Mouse (Mus musculus): ENCODE results near the gene Lamc3.
"Not testable (repeated sequence)": the region's sequence is repeated elsewhere in the genome, so short reads cannot be mapped to it uniquely, and the experiment has no call there.

Gene Lamc3

DNA sequence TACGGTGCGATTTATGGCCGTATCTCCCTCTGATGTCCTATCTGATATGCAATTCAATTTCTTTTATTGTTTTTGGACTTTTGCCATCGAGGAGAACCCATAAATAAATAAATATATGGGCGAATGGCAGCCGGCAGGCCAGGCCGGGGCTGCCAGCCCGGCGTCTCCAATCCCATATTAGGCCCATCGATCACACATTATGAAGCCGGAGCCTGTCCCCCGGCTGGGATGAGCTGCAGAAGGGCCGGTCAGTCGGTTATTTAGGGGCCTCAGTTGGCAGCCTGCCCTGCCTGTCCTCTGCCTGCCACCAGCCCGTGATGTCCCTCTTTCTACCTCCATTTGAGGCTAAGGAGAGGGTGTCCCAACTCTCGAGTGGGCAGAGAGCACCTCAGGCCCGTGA lies 8.5 kb upstream of the Lamc3 start:
- DNase-seq: no peak

DNA sequence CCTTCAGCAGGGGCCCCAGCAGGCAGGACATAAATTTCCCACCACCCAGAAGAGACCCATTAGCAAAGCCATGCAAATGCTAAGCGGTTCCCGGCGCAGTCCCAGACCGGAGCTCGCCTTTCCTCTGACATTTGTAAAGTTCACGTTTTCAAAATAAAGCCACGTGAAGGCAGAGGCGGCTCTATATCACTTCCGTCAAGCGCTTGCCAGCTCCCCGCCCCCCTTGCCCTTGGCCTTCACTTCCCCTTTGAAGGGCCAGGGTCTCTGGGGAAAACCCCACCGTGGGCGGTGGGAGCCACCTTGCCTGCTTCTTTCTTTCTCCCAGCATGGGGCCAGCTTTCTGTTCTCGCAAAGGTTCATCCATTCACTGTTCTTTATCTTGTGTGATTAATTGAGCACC lies 6.2 kb upstream of the Lamc3 start:
- no peak for DNase-seq

DNA sequence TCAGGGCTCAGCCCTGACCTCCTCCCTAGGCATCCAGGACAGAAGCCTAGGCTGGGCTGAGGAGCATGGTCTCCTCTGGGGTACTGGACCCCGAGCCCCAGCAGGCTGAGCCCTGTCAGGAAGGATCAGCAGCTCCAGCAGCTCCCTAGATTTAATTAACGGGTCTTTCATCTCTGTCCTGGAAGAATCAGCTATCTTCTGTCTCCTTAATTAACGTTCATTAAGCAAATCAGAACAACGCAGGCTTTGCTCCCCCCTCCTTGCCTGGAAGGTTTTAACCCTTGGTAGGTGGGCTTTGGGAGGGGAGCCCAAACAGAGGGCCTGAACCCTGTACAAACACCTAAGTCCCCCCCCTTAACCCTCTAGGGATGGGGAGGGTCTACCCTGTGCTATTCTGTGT lies 4.0 kb upstream of the Lamc3 start:
- DNase-seq: no peak

DNA sequence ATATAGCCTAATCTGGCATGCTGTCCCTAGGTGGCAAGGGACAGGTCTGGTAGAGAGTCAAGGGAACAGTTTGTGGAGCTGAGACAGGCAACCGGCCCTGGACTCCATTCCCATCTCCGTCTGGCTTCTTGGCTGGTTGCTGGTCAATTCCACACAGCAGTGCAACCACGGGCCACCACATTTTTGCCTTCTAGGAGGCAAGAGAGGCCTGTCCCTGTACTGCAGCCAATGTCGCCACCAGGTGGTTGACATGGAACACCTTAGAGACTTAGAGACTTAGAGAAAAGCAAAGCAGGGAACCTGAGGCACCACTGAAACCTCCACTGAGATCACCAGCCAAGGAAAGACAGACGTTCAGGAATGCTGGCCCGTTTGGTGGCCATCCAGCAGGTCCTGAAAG lies 2.3 kb upstream of the Lamc3 start:
- peak; percentile 58 for DNase-seq

DNA sequence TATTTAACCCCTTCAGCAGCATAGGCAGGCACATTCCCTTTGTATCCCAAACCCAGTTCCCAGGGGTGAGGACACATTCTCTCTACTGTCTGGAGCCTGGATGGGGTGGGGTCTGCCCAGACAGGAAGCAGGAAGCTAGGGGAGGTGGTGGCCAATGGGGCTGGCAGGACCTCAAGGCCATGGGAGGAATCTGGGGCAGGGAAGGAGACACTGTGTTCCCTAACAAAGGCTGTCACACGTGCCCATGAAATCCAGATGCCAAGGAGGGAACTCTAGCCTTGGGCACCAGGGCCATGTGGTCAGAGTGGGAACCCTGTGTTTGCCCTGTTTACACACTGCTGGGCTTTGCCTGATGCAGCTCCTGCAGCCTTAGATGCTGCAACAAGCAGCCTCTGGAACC lies 1.8 kb downstream of the Lamc3 start:
- no peak for DNase-seq

DNA sequence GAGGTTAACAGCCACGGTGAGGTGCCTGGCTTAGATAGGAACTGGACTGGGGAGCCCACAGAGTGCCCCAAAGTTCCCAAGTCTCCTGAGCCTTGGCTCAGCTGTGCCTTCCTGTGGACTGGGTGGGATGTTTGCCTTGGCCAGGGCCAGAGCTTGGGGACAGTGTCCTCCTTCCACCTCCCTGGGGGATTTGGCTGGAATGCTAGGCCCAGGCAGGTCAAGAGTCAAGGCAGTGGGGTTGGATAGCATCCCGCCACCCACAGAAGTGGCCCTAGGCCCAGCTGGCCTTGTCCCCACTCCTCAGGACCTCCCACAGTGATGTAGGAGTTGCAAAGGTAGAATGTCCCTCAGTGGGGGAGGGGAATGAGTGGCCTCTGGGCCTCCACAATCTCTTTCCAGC lies 4.1 kb downstream of the Lamc3 start:
- peak; percentile 73 for DNase-seq

DNA sequence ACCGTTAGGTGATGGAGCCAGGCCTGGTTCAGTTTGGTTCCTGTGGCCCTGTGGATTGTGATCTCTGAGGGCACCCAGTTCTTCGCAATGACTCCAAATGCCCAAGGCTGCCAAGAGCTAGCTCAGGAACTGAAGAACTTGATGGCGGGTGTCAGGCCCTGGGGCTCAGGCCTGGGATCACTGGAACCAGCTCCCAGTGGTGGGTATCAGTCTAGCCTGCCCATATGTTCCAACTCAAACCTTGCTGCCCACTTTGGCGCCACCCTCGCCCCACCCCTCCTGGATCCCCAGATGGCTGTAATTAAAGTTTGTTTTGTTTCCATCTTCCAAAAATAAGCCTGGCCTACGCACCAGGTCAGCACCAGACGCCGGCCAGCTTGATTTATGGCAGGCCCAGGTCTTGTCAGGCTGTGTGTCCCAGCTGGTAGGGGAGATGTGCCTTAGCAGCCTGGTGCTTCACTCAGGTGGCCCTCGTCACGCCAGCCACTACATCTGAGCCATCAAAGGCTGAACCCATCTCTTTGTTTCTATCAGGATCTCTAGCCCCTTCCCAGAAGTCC lies 6.1 kb downstream of the Lamc3 start:
- DNase-seq: no peak

DNA sequence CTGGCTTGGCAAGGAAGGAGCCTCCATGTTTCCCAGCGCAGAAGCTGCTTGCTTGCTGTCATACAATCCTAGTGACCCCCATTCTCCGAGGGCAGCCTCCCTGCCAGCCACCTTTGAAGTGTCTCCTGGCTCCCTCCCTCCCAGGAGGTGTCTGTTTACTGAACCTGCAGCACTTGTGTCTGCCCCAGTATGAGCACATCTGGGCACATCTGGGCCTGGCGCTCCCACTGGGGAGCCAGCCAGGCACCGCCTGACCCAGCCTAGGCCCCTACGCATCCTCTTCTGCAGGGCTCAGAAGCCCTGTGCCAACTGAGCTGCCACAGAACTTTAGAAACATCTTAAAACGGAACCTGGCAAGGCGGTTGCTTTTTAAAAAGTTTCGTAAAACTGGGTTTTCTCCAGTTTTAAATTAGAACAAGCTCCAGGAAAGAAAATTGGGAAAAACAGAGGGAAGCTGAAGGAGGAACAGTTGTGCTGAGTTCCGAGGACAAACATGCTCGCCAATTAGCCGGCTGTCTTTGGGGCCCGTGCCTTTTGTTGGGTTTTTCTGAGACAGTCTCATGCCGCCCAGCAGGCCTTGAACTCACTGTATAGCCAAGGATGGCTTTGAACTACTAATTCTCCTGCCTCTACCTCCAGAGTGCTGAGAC lies 7.3 kb downstream of the Lamc3 start:
- DNase-seq: no peak

DNA sequence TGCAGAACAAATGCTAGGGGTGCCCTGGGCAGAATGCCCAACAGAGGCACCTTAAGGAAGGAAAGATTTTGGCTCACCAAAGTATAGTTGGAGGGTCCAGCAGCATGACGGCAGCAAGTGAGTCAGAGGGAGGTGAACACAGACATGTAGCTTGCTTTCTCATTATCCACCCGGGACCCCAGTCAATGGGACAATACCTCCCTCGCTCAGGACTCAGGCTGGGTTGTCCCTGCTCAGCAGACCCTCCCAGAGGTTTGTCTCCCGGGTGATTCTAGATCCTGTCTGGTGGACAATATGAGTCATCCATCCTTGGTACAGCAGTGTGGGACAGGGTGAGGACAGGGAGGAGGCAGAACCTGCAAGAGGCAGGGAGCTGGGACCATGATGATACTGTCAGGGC lies 13.8 kb downstream of the Lamc3 start:
- DNase-seq: no peak

DNA sequence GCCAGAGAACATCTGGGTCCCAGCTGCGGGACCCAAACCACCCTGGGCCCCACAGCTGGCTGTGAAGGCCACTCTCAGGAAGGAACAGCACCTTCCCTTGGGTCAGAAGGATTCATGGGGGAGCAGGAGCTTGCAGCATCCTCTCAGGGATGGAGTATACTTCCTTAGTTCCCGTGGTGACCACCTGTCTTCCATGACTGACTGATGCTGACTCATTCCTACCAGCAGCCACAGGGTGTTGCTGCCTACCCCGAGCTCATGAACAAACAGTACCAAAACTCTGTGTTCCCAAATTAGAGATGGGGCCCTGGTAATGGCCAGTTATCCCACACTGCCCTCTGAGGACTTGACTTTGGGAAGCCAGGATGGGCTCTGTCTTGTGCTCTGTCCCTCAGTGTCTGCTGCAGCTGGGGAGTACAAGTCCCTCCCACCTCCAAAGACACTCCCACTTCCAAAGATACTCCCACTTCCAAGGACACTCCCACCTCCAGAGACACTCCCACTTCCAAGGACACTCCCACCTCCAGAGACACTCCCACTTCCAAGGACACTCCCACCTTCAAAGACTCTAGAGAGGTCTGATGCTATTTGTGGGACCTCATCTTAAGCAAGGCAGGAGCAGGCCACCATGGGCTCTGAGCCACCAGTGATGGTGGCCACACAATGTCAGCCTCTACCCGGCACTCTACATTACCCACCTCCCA lies 14.7 kb downstream of the Lamc3 start:
- DNase-seq: no peak

DNA sequence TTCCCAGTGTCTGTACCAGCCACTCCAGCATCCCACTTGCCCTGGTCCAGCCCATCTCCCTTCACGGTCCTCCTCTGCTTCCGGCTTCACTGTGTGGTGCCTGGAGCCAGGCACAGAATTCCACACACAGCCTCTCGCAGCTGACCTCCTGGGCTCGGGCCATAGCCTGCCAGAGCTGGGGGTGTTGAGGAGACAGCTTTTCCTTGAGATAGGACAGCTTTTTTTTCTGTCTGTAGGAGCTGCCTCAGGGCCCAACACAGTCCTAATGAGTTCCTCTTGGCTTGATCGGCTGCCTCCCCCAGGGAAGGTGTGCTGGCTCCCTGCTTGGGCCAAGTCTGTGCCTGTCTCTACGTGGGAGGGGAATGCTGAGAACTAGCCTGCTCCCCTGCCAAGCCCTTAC lies 17.0 kb downstream of the Lamc3 start:
- peak; percentile 36 for DNase-seq

DNA sequence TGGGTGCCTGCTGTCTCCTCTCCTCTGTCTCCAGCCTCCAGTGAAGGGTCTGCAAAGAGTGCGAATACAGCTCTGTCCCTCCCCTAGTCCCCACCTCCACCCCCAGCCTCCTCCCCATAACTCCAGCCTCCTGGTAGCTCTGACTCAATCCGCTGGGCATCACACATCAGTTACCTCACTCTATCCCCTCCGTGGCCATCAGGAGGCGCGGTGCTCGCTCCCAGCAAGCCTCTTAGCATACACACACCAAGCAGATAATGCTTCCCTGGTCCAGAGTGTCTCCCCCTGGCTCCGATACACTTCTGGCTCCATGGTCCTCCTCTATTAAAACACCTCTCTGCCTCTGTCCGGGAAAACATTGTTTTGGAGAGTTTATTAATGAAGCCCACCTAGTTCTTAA lies 17.5 kb downstream of the Lamc3 start:
- DNase-seq: no peak

DNA sequence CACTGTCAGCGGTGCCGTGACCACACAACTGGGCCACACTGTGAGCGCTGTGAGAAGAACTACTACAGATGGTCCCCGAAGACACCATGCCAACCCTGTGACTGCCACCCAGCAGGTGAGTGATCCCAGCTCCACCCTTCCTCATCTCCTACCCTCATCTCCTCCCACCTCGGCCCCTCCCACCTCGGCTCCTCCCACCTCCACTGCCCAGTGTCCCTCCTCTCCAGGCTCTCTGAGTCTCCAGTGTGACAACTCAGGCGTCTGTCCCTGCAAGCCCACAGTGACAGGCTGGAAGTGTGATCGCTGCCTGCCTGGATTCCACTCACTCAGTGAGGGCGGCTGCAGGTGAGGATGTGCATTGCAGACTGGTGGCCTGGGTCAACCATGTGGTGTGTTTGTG lies 18.6 kb downstream of the Lamc3 start:
- DNase-seq: no peak

DNA sequence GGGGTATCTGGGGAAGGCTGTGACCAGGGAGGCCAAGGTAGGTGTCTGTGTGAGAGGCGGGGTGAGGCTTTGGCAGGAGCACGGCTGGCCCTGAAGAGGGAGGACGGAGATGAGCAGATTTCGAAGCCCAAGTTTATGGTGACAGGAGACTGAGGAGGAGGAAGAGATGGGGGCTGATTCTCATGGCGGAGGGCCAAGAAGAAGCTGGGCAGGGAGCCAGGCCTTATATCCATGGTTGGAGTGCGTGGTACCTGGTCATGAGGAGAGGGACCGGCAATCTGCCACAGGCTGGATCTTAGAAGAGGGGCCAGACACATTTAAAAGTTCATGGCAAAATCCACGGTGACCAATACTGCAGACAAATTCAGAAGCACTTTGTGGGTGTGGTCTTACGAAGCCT lies 19.3 kb downstream of the Lamc3 start:
- no peak for DNase-seq

DNA sequence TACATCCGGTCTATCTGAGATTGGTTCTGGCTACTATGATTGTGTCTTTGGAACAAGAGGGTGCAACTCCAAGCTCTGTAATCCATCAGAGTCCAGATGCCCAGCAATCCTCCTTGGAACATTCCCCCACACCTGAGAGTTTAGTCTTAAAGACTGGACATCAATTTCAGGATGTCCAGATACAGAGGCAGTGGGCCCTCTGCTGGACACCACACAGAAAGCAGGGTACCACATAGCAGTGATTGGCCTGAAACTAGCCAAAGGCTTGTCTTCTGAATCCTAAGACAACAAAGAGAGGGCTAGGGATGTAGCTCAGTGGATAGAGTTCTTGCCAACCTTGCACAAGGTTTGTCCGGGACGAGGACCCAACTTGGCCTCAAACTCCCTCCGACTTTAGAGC lies 25.5 kb downstream of the Lamc3 start:
- DNase-seq: peak; percentile 31

DNA sequence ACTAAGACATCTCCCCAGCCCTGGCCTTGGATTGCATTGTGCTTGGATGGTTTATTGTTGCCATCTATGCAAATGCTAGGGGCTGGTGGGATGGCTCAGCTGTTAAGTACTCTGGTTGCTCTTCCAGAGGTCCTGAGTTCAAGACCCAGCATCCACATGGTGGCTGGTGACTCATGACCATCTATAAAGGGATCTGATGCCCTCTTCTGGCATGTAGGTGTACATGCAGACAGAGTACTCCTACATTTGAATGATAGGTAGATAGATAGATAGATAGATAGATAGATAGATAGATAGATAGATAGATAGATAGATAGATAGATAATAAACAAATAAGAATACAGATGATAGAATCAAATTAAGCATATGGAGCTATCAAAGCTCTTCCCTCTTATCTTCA lies 27.1 kb downstream of the Lamc3 start:
- DNase-seq: not testable (repeated sequence)

DNA sequence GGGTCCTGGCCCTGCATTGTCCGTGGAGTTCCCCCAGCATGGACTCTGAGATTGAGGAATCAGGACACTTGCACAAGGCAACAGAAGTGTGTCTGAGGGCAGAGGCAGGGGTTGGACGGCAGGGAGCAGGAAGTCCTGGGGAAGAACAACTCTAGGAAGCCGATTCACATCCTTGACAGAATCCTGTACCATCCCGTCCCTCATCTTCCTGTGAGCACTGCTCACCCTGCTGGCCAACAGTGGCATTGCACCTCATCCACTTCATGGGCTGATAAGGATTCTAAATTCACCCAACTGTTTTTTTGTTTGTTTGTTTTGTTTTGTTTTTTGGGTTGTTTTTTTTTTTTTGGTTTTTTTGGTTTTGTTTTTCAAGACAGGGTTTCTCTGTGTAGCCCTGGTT lies 28.0 kb downstream of the Lamc3 start:
- DNase-seq: peak; percentile 82

DNA sequence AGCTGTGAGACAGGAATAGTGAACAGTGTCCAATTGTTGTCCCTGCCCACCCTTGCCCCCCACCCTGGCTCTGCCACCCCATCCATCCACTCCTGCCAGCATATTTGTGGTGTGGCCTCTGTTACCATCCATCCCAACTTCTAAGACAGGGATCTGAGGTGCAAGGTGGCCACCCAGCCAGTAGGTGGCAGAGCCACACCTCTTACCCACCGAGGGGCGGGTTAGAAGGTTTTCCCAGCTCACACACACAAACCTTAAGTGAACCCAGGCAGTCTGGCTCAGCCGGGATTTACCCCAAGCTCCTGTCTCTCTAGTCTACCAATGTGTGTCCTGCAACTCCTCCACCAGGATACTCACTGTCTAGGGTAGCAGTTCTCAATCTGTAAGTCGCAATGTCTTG lies 30.5 kb downstream of the Lamc3 start:
- DNase-seq: peak; percentile 65

DNA sequence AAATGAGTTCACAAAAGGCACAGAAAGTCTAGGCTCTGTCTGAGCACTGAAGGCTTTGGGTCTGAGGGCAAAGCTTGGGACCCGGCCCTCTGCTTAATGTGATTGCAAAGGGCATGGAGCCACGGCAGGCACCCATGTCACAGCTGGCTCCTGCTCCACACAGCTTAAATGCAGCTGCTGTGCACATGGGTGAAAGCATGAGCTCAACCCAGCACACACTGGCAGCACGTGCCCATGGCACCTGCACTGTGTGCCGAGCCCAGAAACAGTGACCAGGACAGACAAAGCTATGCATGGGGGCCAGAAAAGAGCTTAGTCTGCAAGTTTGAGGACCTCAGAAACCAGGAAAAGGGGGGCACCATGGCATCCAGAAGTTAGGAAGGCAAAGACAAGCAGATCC lies 36.6 kb downstream of the Lamc3 start:
- no peak for DNase-seq

DNA sequence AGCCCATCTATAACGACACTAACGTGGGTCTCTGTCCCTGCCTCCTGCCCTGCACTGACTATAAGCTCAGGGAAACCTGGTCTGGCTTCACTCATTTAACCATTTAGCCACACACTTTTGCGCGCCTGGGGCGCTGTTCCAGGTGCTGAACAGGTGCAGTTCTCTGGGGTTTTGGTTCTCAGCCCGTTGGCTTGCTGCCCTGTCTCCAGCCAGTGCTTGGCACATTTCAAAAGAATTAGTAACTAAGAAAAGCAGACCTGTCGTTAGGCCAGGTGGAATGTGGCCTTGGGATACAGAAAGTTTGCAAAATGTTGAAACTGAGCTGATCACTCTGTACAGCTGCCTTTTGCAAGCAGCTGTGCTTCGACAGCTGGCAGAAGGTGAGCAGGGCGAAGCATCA lies 37.7 kb downstream of the Lamc3 start:
- DNase-seq: peak; percentile 93

DNA sequence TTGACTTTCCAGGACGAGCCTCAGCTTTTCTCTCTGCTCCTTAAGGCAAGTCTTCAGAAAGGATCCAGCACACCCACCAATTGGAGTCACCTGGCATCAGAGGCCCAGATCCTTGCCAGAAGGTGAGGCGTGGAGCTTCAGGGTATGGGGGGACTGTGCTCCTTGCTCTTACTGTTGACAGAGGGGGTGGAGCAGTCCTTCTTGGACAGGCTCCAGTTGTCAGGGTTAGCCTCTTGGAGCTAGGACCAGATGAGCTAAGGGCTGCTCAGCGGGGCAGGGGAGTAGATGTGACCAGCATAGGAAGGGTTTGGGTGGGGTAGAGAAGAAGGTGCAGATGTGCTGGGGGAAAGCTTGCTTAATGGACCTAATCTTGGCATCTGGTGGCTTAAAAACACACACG lies 38.8 kb downstream of the Lamc3 start:
- DNase-seq: peak; percentile 43

DNA sequence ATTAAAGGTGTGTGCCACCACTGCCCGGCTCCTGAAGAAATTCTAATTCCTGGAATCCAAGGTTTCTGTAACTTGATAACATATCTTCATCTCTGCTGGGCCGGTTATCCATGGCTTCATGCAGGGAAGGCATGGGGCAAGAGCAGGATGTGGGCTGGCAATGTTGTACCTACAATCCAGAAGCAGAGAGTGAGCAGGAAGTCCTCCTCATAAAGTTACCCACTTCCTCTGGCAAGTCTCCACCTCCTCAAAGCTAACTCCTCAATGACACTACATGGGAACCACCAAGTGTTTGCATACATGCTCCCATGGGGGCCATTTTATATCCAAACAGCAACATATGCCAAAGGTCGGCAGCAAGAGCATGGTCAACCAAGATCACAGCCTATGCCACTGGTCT lies 42.6 kb downstream of the Lamc3 start:
- DNase-seq: no peak

DNA sequence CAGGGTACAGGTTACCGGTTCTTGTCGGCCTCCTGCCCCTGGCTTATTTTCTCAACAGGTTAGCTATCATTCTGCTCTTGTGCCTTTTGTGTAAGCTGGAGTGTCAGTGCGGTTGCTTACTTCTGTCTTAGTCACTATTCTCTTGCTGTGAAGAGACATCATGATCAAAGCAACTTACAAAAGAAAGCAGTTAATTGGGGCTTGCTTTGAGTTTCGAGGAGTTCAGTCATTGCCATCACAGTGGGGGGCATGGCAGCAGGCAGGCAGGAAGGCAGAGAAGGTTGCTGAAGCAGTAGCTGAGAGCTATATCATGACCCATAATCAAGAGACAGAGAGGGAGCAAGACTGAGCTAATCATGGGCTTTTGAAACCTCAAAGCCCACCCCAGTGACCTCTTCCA lies 47.5 kb downstream of the Lamc3 start:
- no peak for DNase-seq

DNA sequence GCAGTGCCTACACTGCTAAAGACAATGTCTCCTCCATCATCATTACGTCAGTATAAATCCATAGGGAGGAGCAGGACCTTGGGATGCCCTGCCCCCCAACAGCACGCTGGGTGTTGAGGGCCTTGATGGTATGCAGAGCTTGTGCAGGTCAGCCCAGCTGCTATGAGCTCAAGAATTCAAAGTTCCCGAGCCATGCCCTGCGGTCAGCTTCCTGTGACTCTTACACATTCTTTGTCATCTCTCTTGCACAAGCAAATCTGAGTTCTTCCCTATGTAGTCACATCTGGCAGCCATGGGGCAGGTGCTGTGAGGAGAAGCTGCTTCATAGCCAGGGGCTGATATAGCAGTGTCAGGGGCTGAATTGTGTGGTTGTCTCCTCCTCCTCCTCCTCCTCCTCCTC lies 48.0 kb downstream of the Lamc3 start:
- no peak for DNase-seq

DNA sequence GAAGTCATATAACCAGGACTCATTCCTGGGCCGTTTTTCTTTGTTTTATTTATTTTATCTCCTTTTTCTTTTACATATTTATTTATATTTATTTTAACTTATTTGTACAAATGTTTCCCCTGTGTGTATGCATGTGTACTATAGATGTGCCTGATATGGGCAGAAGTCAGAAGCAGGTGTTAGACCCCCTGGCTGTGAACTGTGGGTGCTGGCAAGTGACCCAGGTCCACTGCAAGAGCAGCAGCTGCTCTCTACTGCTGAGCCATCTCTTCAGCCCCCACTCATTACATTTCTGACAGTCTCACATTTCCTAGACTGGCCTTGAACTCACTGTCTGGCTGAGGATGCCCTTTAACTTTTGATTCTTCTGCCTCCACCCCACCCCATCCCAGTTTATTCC lies 51.2 kb downstream of the Lamc3 start:
- no peak for DNase-seq
